In genomic region chr17:34120814-34121171, GRCm38 (mm10) we compare ENCODE assay signal across 8 mouse cellular contexts. TPM values are rescaled to one million over a fixed set of nuclear protein-coding genes. Genes with fewer than 3 reads are reported as not detected.
A peak's percentile ranks its signal among the peaks of the same experiment; 100 is the strongest.
DNase-seq lines count a peak whose midpoint lies in the region; ATAC-seq lines count a peak whose summit lies in the region.

No protein-coding gene starts in this region.

- peak overlapping the region; percentile 96 for H3K9ac ChIP-seq in intestine, embryonic 14.5 days (ENCODE audit: low read length)
- peak overlapping the region; percentile 99 for H3K9ac ChIP-seq in limb, embryonic 12.5 days (replicated peaks)
- peak overlapping the region; percentile 99 for H3K9ac ChIP-seq in midbrain, embryonic 13.5 days (replicated peaks)
- H3K9ac ChIP-seq in stomach, embryonic 16.5 days (ENCODE audit: low read length) = peak overlapping the region; percentile 99

- WGBS in intestine, embryonic 14.5 days = under 1% methylated on average over 29 of the region's 31 CpGs
- WGBS in limb, embryonic 12.5 days = under 1% methylated on average over 31 of the region's 31 CpGs
- under 1% methylated on average over 31 of the region's 31 CpGs for WGBS in midbrain, embryonic 13.5 days
- 0% methylated on average over 30 of the region's 31 CpGs for WGBS in stomach, embryonic 16.5 days

- no peaks in the 10 kb centered on the region for H3K27me3 ChIP-seq in intestine, embryonic 14.5 days (replicated peaks; ENCODE audit: control insufficient read depth, insufficient read depth, low read length)
- H3K27me3 ChIP-seq in limb, embryonic 12.5 days = no peaks in the 10 kb centered on the region
- no peaks in the 10 kb centered on the region for H3K27me3 ChIP-seq in midbrain, embryonic 13.5 days
- H3K27me3 ChIP-seq in stomach, embryonic 16.5 days (ENCODE audit: control insufficient read depth, insufficient read depth, low read length) = no peaks in the 10 kb centered on the region

- peak overlapping the region; percentile 97 for H3K4me2 ChIP-seq in intestine, embryonic 14.5 days (ENCODE audit: low read length)
- peak overlapping the region; percentile 74 for H3K4me2 ChIP-seq in limb, embryonic 12.5 days
- peak overlapping the region; percentile 98 for H3K4me2 ChIP-seq in midbrain, embryonic 13.5 days (replicated peaks)
- peak overlapping the region; percentile 83 for H3K4me2 ChIP-seq in stomach, embryonic 16.5 days (ENCODE audit: low read depth, low read length)

- H3K36me3 ChIP-seq in intestine, embryonic 14.5 days (ENCODE audit: control insufficient read depth, insufficient read depth, low read length) = peaks cover 31% of the 10 kb centered on the region
- H3K36me3 ChIP-seq in limb, embryonic 12.5 days = peaks cover 23% of the 10 kb centered on the region
- H3K36me3 ChIP-seq in midbrain, embryonic 13.5 days = peaks cover 25% of the 10 kb centered on the region
- H3K36me3 ChIP-seq in stomach, embryonic 16.5 days (ENCODE audit: control insufficient read depth, insufficient read depth, low read length) = peaks cover 11% of the 10 kb centered on the region

- no peaks in the 10 kb centered on the region for H3K9me3 ChIP-seq in intestine, embryonic 14.5 days (ENCODE audit: control insufficient read depth, low read length)
- H3K9me3 ChIP-seq in limb, embryonic 12.5 days = no peaks in the 10 kb centered on the region
- no peaks in the 10 kb centered on the region for H3K9me3 ChIP-seq in midbrain, embryonic 13.5 days
- no peaks in the 10 kb centered on the region for H3K9me3 ChIP-seq in stomach, embryonic 16.5 days (replicated peaks; ENCODE audit: control insufficient read depth, low read length)

- peak overlapping the region; percentile 100 for H3K27ac ChIP-seq in intestine, embryonic 14.5 days (ENCODE audit: low read depth)
- peak overlapping the region; percentile 100 for H3K27ac ChIP-seq in limb, embryonic 12.5 days
- H3K27ac ChIP-seq in midbrain, embryonic 13.5 days = peak overlapping the region; percentile 100
- H3K27ac ChIP-seq in stomach, embryonic 16.5 days (ENCODE audit: low read length) = peak overlapping the region; percentile 100

- H3K4me1 ChIP-seq in intestine, embryonic 14.5 days (replicated peaks; ENCODE audit: control insufficient read depth, insufficient read depth, low read length) = peaks cover 16% of the 10 kb centered on the region; the same call in 1 of the 2 replicates
- peaks cover 25% of the 10 kb centered on the region for H3K4me1 ChIP-seq in limb, embryonic 12.5 days (replicated peaks)
- H3K4me1 ChIP-seq in midbrain, embryonic 13.5 days (replicated peaks) = peaks cover 40% of the 10 kb centered on the region
- H3K4me1 ChIP-seq in stomach, embryonic 16.5 days (ENCODE audit: control insufficient read depth, insufficient read depth, low read length) = peaks cover 20% of the 10 kb centered on the region

- H3K4me3 ChIP-seq in intestine, embryonic 14.5 days (ENCODE audit: low read depth, low read length) = peak overlapping the region; percentile 95
- H3K4me3 ChIP-seq in limb, embryonic 12.5 days (replicated peaks) = peak overlapping the region; percentile 99
- peak overlapping the region; percentile 100 for H3K4me3 ChIP-seq in midbrain, embryonic 13.5 days (replicated peaks)
- H3K4me3 ChIP-seq in stomach, embryonic 16.5 days (replicated peaks; ENCODE audit: low read length) = peak overlapping the region; percentile 96

- ATAC-seq in intestine, embryonic 14.5 days (replicated peaks; ENCODE audit: low FRiP score, low TSS enrichment, low read depth) = peak; percentile 6
- peak; percentile 44 for ATAC-seq in limb, embryonic 12.5 days (ENCODE audit: insufficient number of reproducible peaks, insufficient read depth, low FRiP score, low TSS enrichment, low read depth)
- 0 out of 2 replicates have a peak, but pooled peaks have one; percentile 7 for ATAC-seq in midbrain, embryonic 13.5 days
- peak; percentile 20 for ATAC-seq in stomach, embryonic 16.5 days (ENCODE audit: insufficient read depth, low FRiP score)

- peak; percentile 90 to 95 for DNase-seq in adrenal gland, adult (ENCODE audit: inconsistent age in 2 of 2, low spot score in 1 of 2)
- DNase-seq in adrenal gland, adult 2 months = no peak
- DNase-seq in cerebellum, postnatal 14 days = peak; percentile 85 to 86
- peak; percentile 88 to 91 for DNase-seq in gastrocnemius, adult 8-10 months (ENCODE audit: low spot score in 2 of 2)
- peak; percentile 92 for DNase-seq in intestine, embryonic 14.5 days (ENCODE audit: low spot score)

RNA-seq across cellular contexts. Expression of gene H2-DMa, which starts 1.5 kb away (rescaled TPM):
- 10 to 100 TPM; 14.4 to 18.9 TPM for total RNA-seq in adrenal gland, adult 2 months (2021)
- polyA plus RNA-seq in adrenal gland, adult 2 months (2012; rRNA removed) = 24.2 and 27.4 TPM in 2 replicates
- 1 to 10 TPM; 3.0 to 4.6 (median 4.0) TPM for total RNA-seq in gastrocnemius, adult 8-10 months (2022)
- 11.0 and 13.5 TPM in 2 replicates for polyA plus RNA-seq in intestine, embryonic 14.5 days (2014; fragmentation: Nextera tagmentation; extraction: Ambion mirVana)
- polyA plus RNA-seq in limb, embryonic 12.5 days (2016; fragmentation: Nextera tagmentation; extraction: Ambion mirVana) = 11.1 and 13.2 TPM in 2 replicates
- 13.1 and 15.3 TPM in 2 replicates for polyA plus RNA-seq in midbrain, embryonic 13.5 days (2015; fragmentation: Nextera tagmentation; extraction: Ambion mirVana)
- polyA plus RNA-seq in stomach, embryonic 16.5 days (2015; fragmentation: Nextera tagmentation; extraction: Ambion mirVana) = 10.8 and 11.6 TPM in 2 replicates

RNA-seq across cellular contexts. Expression of gene Brd2, which starts 1.6 kb away (rescaled TPM):
- 100 to 1,000 TPM; 173 to 286 TPM for total RNA-seq in adrenal gland, adult 2 months (2021)
- polyA plus RNA-seq in adrenal gland, adult 2 months (2012; rRNA removed) = 103 and 104 TPM in 2 replicates
- total RNA-seq in gastrocnemius, adult 8-10 months (2022) = 10 to 100 TPM; 67.9 to 73.8 (median 69.8) TPM
- polyA plus RNA-seq in intestine, embryonic 14.5 days (2014; fragmentation: Nextera tagmentation; extraction: Ambion mirVana) = 124 and 144 TPM in 2 replicates
- 129 and 134 TPM in 2 replicates for polyA plus RNA-seq in limb, embryonic 12.5 days (2016; fragmentation: Nextera tagmentation; extraction: Ambion mirVana)
- polyA plus RNA-seq in midbrain, embryonic 13.5 days (2015; fragmentation: Nextera tagmentation; extraction: Ambion mirVana) = 128 and 147 TPM in 2 replicates
- 71.9 and 74.7 TPM in 2 replicates for polyA plus RNA-seq in stomach, embryonic 16.5 days (2015; fragmentation: Nextera tagmentation; extraction: Ambion mirVana)

RNA-seq across cellular contexts. Expression of gene H2-DMb2, which starts 22.3 kb away (rescaled TPM):
- total RNA-seq in adrenal gland, adult 2 months (2021) = 1 to 10 TPM; 2.0 to 3.4 TPM
- 1.3 and 2.3 TPM in 2 replicates for polyA plus RNA-seq in adrenal gland, adult 2 months (2012; rRNA removed)
- under 1 TPM in 2 of 4 experiments, not detected in 2; 0.40 to 0.61 TPM for total RNA-seq in gastrocnemius, adult 8-10 months (2022)
- 0.15 and 0.42 TPM in 2 replicates for polyA plus RNA-seq in intestine, embryonic 14.5 days (2014; fragmentation: Nextera tagmentation; extraction: Ambion mirVana)
- 0.30 and 0.32 TPM in 2 replicates for polyA plus RNA-seq in limb, embryonic 12.5 days (2016; fragmentation: Nextera tagmentation; extraction: Ambion mirVana)
- polyA plus RNA-seq in midbrain, embryonic 13.5 days (2015; fragmentation: Nextera tagmentation; extraction: Ambion mirVana) = 0.14 and 0.32 TPM in 2 replicates
- polyA plus RNA-seq in stomach, embryonic 16.5 days (2015; fragmentation: Nextera tagmentation; extraction: Ambion mirVana) = 0.70 and 0.82 TPM in 2 replicates

RNA-seq across cellular contexts. Expression of gene H2-Oa, which starts 28.7 kb away (rescaled TPM):
- under 1 TPM in 1 of 2 experiments, not detected in 1; 0.62 TPM for total RNA-seq in adrenal gland, adult 2 months (2021)
- 1.9 TPM in 2 replicates for polyA plus RNA-seq in adrenal gland, adult 2 months (2012; rRNA removed)
- not detected for total RNA-seq in gastrocnemius, adult 8-10 months (2022)
- polyA plus RNA-seq in intestine, embryonic 14.5 days (2014; fragmentation: Nextera tagmentation; extraction: Ambion mirVana) = 0.75 and 1.1 TPM in 2 replicates
- polyA plus RNA-seq in limb, embryonic 12.5 days (2016; fragmentation: Nextera tagmentation; extraction: Ambion mirVana) = 0.71 and 0.86 TPM in 2 replicates
- not detected in 2 replicates for polyA plus RNA-seq in midbrain, embryonic 13.5 days (2015; fragmentation: Nextera tagmentation; extraction: Ambion mirVana)
- 0.61 and 0.64 TPM in 2 replicates for polyA plus RNA-seq in stomach, embryonic 16.5 days (2015; fragmentation: Nextera tagmentation; extraction: Ambion mirVana)

RNA-seq across cellular contexts. Expression of gene H2-DMb1, which starts 32.1 kb away (rescaled TPM):
- total RNA-seq in adrenal gland, adult 2 months (2021) = 10 to 100 TPM in 1 of 2 experiments, 1 to 10 TPM in 1; 6.4 to 12.3 TPM
- polyA plus RNA-seq in adrenal gland, adult 2 months (2012; rRNA removed) = 32.6 and 33.3 TPM in 2 replicates
- under 1 TPM in 2 of 4 experiments, not detected in 2; 0.19 to 0.81 TPM for total RNA-seq in gastrocnemius, adult 8-10 months (2022)
- polyA plus RNA-seq in intestine, embryonic 14.5 days (2014; fragmentation: Nextera tagmentation; extraction: Ambion mirVana) = 1.7 and 1.8 TPM in 2 replicates
- 1.2 and 1.3 TPM in 2 replicates for polyA plus RNA-seq in limb, embryonic 12.5 days (2016; fragmentation: Nextera tagmentation; extraction: Ambion mirVana)
- polyA plus RNA-seq in midbrain, embryonic 13.5 days (2015; fragmentation: Nextera tagmentation; extraction: Ambion mirVana) = 0.43 TPM in 1 of 2 replicates, not detected in the other
- 2.0 and 2.9 TPM in 2 replicates for polyA plus RNA-seq in stomach, embryonic 16.5 days (2015; fragmentation: Nextera tagmentation; extraction: Ambion mirVana)
